Mouse (Mus musculus): Measurements from ENCODE around the gene S100a5.

DNA sequence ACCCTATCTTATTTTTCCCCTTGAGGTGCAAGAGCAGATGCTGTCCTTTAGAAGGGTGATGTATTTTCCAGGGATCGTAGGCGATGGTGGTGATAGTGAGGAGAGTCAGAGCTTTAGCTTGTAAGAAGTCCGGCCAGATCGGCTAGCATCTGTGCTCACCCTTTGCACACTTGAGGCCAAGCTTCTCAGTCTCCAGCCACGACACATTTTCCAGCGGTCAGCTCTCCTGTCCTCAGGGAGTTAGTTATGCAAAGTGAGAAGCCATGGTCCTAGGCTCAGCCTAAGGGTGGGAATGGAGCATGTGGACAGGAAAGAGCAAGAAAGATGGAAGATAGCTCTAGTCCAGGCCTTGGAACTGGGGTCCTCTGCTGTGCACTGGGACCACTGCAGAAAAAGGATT is 11.5 kb upstream of the S100a5 start:
- no peak for TF ChIP-seq EP300 (IDR thresholded peaks at IDR 0.05; ENCODE audit: low read depth)
- TF ChIP-seq CTCF (IDR thresholded peaks at IDR 0.05; ENCODE audit: low read depth): no peak
